Mouse (Mus musculus) gastrocnemius, adult 18-20 months (tissue): Measurements from ENCODE around the gene Arhgef10l. TPM values are rescaled to one million over a fixed set of nuclear protein-coding genes. Genes with fewer than 3 reads are reported as not detected.
"Not testable (repeated sequence)": the region's sequence is repeated elsewhere in the genome, so short reads cannot be mapped to it uniquely, and the experiment has no call there.

ENCODE experiments used
- DNase-seq: peaks from one replicate; pipeline ENCODE4 v3.0.0; 2021; ENCODE audit warnings: low spot score
- total RNA-seq, 2 experiments: library from RNA; stranded (reverse); gene quantifications; 2 replicates each; pipeline ENCODE4 v1.2.3; 2021

Gene Arhgef10l
- total RNA-seq, 2 experiments from 2014 or later: 53.2 to 68.6 TPM

DNA sequence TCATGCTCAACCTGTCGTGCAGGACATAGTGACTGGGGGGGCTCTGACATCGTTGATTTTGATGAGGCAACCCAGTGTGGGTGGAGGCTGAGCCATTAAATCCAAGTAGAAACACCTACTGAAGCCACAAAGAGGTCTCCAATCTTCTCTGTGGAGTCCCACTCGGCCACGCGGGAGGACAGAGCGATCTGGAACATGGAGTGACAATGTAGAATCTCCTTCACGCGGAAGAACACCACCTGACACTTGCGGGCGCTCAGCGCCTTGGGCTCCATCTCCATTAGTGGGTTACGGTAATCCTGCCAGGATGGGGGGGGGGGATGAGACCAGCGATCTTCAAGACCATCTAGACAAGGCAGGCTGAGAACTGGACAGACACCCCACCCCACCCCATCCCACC, 86.7 kb downstream of the Arhgef10l start:
- DNase-seq: no peak

DNA sequence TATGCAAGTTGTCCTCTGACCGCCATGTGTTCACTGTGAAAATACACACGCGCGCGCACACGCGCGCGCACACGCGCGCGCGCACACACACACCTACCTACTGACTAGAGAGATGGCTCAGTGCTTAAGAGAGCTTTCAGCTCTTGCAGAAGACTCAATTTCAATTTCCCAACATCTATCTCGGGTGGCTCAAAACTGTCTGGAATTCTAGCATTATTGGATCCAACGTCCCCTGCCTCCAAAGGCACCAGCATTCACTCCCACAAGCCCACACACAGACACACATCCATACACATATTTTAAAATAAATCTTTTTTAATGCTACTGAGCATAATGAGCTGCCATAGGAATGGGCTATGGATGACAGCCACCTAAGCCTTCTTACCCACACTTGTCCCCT, 89.2 kb downstream of the Arhgef10l start:
- no peak for DNase-seq

DNA sequence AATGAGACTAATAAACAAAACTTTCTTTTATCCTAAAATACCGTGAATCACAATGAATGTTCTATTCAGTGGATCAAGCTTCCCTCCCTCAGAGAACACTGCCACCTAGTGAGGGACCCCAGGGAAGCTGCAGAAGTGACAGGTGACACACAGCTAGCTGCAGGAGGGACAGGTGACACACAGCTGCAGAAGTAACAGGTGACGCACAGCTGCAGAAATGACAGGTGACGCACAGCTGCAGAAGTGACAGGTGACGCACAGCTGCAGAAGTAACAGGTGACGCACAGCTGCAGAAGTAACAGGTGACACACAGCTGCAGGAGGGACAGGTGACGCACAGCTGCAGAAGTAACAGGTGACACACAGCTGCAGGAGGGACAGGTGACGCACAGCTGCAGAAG, 90.9 kb downstream of the Arhgef10l start:
- not testable (repeated sequence) for DNase-seq

DNA sequence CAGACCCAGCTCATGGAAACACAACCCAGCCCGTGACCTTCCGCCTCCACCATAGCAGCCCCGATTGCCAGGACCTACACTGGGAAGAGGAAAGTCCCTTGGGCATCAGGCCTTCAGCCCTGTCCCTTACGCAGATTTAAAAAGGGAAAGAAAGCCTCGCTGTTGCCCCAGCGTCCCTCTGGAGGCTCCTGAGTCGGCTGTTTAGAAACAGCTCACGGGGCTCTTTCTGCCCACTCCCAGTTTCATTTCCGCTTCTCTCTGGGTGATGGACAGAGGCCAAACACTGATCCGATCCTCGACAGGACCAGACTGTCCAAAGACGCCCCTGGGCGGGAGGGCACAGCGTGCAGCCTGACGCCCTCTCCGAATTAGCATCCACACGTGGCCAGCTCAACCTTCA, 93.4 kb downstream of the Arhgef10l start:
- no peak for DNase-seq

DNA sequence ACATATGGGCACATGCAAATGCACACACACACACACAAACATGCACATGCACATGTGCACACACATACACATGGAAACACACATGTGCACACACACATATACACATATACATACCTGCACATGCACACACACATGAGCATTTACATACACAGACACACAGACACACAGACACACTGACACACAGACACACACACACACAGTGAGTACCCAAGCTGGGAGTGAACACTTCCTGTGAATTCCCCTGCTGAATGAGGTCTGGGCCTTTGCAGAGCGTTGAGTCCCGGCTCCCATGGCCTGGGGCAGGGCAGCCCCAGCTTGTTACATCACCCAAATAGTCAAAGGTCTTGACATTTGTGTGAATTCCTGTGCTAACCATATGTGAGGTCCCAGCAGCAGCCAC, 96.4 kb downstream of the Arhgef10l start:
- DNase-seq: no peak

DNA sequence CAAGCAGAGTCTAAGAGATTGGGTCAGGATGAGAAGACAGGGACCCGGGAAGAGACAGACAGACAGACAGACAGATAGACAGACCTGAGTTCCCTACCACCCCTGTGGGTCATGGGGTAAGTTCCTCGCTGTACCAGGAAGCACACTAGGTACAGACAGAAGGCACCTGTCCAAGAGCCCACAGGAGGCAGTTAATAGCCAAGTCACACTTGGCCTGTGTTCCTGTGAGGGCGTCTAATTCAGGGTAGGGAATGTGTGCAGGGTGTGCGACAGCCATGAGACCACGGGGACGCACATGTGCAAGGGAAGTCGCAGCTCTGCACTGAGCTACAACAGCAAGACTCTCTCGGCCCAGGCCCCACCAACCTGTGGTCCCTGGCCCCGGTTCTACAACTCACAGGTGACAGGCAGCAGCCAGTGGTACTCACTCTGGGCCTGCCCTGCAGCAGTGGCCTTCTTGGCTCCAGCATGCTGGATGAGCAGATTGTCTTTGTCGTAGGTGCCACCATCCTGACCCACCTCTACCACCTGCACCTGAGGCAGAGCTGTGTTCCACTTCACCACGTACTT, 97.8 kb downstream of the Arhgef10l start:
- DNase-seq: no peak

DNA sequence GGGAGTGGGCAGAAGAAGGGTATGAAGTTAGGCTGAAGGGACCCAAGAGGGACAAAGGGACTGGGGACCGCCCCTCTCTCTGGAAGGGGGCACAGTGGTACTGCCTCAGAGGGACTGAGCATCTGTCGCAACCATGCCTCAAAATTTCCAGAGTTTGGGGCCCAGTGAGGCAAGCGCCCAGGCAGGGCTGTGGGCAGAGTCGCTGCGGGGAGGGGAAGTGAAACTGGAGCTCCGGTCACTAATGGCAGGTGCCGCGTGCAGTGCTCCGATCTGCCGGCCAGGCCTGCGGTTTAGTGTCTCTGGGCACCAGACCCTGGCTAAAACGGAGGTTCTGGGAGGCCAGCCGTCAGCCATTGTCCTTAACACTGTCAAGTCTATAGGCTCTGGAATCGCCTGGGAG, 99.0 kb downstream of the Arhgef10l start:
- DNase-seq: peak; percentile 37

DNA sequence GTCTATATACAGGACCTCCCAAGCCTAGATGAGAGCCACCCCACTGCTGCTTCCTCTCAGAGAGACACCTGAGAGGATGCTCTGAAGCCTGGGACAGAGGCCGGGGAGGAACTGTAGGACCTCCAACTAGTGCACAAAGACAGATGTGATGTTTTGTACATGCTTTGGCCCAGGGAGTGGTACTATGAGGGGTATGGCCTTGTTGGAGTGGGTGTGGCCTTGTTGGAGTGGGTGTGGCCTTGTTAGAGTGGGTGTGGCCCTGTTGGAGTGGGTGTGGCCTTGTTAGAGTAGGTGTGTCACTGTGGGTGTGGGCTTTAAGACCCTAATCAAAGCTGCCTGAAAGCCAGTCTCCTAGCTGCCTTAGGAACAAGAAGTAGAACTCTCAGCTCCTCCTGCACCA, 101.4 kb downstream of the Arhgef10l start:
- not testable (repeated sequence) for DNase-seq

DNA sequence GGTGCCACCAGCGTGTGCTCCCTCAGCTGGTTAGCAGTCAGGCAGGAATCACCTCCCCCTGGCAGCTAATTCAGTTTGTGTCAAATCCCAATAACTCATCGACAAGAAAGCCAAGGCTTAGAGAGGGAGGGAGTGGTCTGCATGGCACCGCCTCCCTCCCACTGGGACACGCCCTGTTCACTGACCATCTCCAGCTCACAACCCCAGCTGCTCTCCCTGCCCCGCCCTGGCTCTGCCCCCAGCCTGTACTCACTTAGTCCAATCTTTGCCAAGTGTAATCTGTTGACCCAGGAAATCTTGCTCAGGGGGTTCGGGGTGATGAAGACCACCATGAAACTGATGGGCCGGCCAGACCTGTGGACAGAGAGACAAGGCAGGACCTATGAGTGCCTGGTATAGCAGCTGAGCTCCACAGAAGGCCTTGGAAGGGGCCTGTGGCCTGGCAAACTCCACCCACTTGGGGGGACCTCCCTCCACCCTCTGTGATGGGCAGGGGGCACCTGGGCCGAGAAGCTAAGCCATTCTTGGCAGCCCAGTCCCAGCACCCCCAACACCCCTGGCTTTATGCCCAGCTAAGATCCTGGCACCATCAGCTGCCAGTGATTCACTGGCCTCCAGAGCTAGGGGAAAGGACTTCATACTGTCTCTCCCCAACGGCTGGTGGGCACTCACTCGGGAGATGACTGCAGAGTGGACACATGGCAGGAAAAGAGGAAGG, 103.2 kb downstream of the Arhgef10l start:
- DNase-seq: peak; percentile 24

DNA sequence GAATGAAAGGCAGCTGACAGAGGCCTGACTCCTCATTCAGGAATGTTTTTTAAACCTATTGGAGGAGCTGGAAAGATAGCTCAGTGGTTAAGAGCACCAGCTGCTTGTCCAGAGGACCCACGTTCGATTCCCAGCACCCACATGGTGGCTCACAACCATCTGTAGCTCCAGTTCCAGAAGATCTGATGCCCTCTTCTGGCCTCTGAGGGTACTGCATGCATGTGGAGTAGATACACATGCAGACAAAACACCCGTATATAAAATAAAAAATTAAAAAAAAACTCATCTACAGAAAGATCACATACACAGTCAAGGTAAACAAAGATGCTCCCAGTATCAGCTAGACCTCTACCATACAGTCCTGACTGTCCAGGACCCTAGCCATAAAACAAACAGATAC, 104.1 kb downstream of the Arhgef10l start:
- no peak for DNase-seq

DNA sequence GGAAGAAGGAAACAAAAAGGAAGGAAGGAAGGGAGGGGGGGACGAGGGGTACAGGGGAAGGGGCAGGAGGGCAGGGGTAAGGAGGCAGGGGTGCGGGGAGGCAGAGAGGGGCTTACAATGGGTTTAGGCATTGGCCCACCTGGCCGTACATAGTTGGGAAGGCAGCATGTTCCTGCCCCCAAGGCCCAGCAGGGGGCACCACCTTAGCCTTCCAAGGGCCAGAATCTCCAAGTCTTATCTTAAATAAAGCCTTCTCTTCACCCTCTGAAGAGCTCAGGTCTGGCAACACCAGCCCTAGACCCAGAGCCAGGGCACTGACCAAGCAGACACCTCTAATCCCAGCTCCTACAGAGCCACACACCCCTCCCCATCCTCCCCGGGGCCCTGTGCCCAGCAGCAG, 106.0 kb downstream of the Arhgef10l start:
- no peak for DNase-seq

DNA sequence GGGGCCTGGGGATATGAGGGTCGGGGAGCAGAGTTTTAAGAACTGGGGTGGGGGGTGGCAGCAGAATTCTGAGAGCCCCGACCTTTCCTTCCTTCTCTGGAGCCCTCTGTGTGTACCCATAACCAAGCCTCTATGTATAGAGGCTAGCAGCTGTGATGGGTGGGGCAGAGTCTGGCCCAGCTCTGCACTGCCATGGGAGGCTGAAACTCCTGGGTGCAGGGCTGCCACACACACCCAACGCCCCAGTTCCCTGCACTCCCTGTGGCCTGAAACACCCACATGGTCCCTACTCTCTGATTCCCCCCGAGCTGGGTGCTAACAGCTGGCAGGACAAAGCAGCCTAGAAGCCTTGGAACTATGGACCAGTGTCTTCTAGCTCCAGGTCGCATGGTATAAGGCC, 107.6 kb downstream of the Arhgef10l start:
- no peak for DNase-seq

DNA sequence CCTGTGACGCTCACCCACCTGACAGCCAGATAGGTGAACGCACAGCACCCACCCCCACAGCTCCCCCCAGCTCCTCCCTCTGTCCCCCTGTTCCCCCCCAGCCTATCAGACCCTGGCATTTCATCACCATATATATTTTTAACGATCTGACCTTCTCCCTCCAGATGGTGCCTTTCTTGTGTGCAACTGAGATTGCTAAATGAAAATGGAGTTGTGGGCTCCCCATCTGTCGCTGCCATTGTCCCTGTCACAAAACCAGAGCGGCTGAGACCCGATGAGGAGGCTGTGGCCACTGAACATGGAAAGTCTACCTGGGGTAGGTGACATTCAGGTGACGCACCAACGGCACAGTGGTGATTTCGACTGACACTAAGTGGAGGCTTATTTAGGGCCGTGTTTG, 109.3 kb downstream of the Arhgef10l start:
- no peak for DNase-seq

DNA sequence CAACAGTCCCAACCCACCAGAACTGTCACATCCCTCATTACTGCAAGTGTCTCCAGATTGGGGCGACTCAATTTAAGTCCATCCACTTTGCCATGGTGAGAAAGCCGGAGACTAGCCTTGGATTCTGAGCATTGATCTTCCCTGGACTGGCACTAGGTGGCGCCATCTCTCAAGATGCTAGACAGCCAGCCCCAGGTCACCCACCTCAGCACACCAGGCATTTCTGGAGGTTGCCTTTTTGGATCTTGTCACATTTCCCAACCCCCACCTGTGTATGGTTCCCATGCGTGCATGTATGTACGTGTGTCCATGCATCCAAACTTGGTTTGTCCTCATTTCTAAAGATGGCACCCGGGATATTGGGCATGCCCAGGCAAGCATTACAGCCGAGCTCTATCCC, 110.5 kb downstream of the Arhgef10l start:
- peak; percentile 57 for DNase-seq

DNA sequence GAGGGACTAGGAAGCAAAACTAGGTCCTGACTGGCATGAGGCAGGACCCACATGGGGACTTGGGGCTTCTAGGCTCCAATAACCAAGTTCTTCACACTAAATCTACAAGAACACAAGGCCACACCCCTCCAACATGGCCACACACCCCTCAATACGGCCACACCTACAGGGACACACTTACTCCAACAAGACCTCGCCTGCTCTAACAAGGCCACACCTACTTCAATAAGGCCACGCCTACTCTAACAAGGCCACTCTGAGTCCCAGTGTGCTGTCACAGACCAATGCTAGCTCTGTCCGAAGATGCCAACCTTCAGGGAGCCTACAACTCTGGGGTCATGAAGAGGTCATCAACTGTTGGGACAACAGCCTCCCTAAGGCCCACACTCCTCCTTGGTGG, 111.3 kb downstream of the Arhgef10l start:
- no peak for DNase-seq

DNA sequence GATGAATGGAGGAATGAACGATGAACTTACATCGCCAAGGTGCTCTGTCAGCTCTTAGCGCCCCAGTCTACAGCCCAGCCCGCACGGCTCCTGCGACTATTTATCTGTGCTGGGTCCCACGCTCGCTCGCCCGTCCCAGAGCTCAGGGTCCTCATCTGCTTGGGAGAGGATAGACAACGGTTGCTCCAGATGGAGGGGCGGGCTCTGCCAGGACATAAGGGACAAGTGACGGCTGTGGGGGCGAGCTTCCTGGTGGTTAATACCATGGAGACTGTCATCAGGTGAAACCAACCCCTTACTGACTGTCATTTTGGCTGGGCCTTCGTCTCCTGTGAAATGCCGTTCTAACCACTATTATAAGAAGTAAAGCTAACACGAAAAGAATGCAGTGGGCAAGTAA, 114.0 kb downstream of the Arhgef10l start:
- no peak for DNase-seq

DNA sequence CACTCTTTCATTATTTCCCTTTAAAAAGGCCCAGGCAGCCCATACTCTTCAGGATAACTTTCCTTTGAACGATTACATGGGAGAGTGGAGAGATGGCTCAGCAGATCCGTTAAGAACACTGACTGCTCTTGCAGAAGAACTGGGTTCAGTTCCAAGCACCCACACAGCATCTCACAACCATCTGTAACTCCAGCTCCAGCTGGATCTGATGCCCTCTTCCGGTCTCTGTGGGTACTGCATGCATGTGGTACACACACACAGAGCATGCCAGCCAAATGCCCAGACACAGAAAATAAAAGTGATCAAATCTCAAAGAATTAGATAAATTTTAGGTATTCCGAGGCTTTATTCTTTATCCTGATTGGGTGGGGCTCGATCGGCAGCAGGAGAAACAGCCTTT, 115.1 kb downstream of the Arhgef10l start:
- DNase-seq: no peak

DNA sequence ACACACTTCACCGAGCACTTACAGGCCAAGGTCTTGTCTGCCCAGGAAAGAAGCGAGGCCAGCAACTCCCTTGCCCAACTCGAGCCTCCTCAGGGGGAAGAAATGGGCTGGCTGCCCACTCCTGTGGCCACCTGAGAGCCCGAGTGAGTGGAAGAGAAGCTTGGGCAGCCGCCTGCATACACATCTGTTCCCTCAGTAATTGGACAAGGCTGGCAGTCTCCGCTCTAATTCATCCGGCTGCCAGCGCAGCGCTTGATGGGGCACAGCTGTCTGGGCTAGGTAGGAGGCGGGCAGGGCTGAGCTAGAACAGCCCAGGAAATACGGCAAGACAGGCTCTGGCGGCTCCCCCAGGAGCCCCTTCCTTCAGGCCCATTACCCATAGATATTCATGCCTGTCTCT, 115.8 kb downstream of the Arhgef10l start:
- peak; percentile 77 for DNase-seq

DNA sequence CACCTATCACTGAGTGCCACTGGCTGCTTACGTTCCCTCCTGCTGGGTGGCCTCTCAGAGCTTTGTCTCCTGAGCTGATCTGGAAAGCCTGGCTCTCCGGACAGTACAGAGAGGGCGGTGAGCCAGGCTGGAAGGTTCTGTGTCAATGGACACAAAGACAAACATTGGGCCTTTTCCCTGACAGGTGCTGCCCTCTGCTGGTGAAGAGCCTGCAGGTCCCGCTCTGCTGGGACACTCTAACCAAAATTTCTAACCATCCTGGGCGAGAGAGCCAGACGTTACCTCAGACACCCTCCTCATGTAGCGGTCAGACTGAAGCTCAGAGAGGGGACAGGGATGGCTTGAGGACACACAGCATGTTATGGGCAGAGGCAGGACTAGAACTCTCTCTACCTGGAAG, 118.3 kb downstream of the Arhgef10l start:
- DNase-seq: peak; percentile 75

DNA sequence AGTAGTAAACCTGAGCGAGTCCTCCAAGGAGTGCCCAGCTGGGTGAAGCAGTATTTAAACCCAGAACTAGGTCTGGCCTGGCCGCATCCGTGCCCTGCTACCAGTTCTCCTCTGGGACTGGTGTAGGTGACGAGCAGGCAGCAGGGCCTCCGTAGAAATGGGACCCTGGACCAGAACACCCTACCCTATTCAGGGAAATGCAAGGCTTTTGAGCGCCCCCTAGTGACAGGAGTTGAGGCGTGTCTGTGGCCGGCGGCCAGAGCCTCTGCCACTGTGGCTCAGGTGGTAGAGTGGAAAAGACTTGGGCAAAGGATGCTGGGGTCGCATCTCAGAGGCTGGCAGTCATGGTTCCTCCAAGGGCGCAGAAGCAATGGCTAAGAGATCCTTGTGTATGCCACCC, 126.7 kb downstream of the Arhgef10l start:
- peak; percentile 66 for DNase-seq

DNA sequence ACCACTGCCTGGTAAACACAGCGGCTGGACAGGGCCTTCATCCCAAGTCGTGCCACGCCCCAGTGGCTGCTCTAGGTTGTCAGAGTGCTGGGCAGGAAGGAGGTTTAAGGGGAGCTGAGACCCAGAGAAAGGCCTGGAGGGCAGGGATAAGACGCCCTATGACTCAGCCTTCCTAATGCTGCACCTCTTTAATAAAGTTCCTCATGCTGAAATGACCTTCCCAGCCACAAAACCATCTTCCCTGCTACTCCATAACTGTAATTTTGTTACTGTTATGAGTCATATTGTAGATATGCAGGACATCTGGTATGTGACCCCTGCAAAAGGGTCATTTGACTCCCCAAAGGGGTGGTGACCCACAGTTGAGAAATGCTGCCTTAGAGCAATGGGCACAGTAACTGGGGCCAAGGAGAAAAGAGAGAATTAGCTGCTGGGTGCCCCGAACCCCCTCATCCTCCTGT, 128.2 kb downstream of the Arhgef10l start:
- DNase-seq: no peak

DNA sequence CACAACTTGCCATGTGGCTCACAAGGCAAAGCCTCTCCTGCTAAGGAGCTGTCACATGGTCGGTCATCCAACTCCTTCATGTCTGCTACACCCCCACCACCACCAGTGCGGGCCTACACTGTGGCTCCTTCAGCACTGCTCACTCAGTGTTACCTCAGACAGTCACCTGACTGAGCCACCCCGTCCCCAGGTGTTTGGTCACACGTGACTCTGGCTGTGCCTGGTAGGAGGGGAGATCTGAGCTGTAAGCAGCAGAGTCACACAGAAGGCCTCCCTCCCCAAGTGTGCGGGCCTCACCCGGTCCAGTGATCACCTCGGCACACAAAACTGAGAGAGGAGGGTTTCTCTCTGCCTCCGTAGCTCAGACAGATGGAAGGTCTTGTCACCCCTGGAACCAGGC, 130.5 kb downstream of the Arhgef10l start:
- DNase-seq: no peak

DNA sequence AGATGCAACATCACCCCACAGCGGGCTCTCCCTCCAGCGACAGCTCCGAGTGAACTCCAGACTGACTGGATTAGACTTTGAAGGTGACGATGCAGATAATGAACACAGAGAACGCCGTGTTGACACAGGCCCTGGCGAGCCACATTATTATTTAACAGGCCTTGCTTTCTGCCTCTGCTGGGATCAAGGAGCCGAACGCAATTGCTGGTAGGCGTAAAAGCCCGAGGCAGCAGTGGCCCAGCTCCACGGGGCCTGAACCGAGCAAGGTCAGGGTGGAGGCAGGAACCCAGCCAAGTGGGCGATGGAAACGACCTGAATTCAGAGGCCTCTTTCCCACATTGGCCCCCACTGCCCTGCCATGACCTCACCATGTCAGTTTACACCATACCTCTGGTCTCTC, 133.5 kb downstream of the Arhgef10l start:
- DNase-seq: no peak

DNA sequence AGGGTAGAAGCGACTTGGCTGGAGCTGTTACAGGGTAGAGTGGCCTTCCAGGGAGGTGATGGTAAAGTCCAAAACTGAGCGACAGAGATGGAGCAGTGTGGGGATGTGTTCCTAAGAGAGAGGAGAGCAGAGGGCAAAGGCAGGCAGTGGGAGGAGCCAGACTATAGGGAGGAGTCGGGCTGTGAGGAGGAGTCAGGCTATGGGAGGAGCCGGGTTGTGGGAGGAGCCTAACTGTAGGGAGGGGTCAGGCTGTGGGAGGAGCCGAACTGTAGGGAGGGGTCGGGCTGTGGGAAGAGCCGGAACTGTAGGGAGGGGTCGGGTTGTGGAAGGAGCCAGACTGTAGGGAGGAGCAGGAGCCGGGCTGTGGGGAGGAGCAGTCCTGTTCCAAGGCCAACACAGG, 134.8 kb downstream of the Arhgef10l start:
- DNase-seq: no peak
